Mouse (Mus musculus) erythroblast, adult 5-6 weeks (primary cell): ENCODE measurements around the gene Tsen2. TPM values are rescaled to one million over a fixed set of nuclear protein-coding genes. Genes with fewer than 3 reads are reported as not detected.

Source experiments
- ATAC-seq: replicated peaks from 2 replicates; pipeline ENCODE4 v1.8.0; 2016; ENCODE audit warnings: moderate number of reproducible peaks, mild to moderate bottlenecking, moderate TSS enrichment, inconsistent platforms; ENCODE audit not compliant: poor library complexity, low FRiP score, severe bottlenecking
- total RNA-seq, 2 experiments: library from RNA; stranded (forward) in 1 of 2; stranded (reverse) in 1 of 2; fragments of 150-400 nt in 1 of 2; fragments of 200-764, 138-1000 nt in 1 of 2; gene quantifications; 2 replicates each; pipeline versions ENCODE4 v1.2.3 to v1.2.4; 2015 to 2017; ENCODE audit warnings: low replicate concordance in 2 of 2

Gene Tsen2
- total RNA-seq, 2 experiments from 2014 or later: 1.3 to 2.9 TPM

GRCm38 (mm10) chr6:115536169-115536568 lies 8.3 kb upstream of the Tsen2 start:
- no peak for ATAC-seq

DNA sequence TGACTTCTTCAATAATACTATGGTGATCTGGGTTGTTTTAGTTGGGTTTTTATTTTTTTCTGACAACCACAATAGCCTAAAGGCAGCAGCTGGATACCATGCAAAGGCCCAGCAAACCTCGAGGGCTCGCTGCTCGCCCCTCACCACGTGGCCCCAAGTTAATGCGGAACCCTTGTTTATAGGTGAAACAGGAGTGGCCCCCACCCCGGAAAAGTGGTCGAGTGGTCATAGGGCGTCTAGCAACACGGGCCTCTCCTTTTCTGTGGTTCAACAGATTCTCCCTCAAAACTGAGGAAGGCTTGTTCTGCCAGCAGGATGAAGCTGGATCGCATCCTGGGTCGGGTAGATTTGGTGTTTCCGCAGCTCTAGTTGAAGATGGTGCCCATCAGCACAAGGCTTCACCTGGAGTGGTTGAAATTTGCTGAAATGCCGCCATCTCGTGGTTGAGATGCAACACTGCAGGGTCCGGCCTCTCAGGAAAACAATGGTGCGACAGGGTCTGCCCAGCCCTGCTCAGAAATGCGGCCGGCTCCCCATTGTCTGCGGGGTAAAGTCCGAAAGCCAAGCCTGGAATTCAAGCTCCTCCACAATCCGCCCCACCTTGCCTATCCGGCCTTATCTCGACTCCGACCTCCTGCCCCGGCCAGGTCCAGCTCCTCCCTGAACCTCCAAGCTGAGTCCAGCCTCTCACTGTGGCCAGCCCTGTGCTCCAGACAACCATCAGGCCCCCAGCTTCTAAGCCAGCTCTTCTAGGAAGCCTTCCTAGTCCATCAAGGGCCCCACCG lies 5.6 kb upstream of the Tsen2 start:
- ATAC-seq: peak; percentile 67; the same call in 1 of the 2 replicates

GRCm38 (mm10) chr6:115541676-115542275 lies 2.7 kb upstream of the Tsen2 start:
- ATAC-seq: no peak

DNA sequence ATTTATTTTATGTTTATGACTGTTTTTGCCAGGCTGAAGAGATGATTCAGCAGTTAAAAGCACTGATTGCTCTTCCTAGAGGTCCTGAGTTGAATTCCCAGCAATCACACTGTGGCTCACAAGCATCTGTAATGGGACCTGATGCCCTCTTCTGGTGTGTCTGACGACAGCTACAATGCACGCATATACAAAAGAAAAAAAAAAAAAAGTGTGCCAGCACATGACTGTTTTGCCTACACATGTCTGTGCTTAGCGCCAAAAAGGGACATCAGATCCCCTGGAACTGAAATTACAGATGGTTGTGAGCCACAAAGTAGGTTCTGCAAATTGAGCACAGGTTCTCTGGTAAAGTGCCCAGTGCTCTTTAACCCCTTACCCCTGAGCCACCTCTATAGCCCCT lies 2.1 kb upstream of the Tsen2 start:
- no peak for ATAC-seq

DNA sequence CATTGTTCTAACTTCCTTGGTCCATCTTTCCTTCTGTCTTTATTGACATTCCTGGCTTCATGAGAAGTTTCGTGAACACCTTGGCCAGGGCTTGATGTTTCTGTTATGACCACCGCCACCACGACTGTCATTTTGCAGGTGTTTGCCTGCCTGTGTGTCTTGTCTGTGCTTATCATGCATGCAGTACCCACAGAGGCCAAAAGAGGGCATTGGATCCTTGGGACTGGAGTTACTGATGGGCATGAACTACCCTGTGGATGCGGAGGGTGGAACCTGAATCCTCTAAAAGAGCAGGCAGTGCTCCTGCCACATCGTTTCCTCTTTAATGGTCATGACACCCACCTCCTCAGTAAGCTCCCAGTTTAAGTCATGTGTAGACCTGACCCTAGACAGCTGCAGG lies 1.8 kb downstream of the Tsen2 start:
- 0 out of 2 replicates have a peak, but pooled peaks have one; percentile 48 for ATAC-seq

DNA sequence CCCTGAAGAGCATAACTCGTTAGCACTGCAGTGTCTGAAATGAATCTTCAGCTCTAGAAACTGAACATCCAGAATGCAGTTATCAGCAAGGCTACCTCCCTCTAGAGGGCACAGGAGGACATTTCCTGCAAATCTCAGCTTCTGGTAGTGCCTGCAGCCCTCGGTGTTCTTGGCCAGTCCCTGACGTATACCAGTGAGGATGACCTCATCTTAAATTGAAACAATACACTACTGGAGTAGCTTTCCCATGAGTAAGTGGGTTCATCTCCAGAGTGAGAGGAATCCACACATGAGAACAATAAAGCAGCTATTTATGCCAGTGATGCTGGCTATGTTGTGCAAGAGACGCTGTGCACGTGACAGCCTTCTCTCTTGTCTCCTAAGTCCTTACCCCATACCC lies 11.0 kb downstream of the Tsen2 start:
- no peak for ATAC-seq

- ATAC-seq: no peak
Observed at GRCm38 (mm10) chr6:115558176-115558575, 13.7 kb downstream of the Tsen2 start.

DNA sequence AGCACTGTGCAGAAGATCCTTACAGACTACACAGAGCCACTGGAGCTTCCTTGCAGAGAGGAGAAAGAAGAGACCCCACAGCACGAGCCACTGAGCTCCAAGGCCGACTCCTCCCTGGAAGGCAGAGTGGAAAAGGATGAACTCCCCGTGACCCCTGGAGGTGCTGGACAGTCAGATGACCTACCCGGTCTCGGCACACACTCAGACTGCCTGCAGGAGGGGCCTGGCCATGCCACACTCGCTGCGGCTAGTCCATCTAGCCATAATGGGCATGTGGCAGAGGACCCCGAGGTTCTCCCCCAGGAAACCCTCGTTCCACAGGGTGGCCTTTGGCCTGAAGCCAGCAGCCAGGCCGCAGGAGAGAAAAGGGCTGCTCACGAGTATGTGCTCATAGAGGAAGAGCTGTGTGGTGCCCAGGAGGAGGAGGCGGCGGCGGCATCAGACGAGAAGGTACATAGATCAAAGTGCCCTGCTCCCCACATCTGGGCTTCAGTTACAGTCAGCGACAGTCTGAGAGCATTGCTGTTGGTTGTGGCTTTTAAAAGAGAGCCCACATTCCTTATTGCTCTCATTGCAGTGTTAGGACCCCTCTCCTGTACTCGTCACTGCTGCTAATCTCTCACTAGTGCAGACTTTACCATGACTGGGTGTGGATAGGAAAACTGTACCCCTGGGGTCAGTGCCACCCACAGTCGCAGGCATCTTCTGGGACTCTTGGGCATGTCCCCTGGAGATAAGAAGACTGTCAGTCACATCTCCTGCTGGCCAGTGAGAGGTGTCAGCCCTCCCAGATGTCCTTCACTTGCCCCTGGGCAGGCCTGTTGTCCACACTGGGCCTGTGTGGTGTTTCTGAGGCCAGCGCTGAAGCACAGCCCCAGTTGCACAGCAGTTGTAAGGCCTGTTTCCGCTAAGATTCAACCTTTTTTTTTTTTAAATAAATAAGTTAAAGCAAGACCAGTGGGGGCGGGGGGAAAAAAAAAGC lies 15.5 kb downstream of the Tsen2 start:
- ATAC-seq: no peak

GRCm38 (mm10) chr6:115565479-115566045 lies 21.1 kb downstream of the Tsen2 start:
- ATAC-seq: no peak

DNA sequence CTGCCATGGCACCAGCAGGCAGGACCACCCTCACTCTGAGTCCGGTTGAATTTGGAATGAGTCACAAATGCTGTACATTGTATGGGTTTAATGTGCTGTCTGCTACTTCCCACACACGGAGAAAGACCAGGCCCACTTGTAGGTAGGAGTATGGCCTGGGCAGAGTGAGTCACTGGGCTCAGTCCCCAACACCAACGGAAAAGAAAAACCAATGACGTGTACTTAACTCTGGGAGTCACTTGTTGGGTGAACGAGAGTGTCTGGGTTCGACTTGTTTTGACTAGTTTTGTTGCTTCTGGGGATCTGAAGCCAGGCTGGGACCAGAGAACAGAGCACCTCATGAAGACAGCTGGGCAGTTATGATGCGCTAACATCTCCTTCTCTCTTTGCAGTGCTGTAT lies 29.7 kb downstream of the Tsen2 start:
- no peak for ATAC-seq

DNA sequence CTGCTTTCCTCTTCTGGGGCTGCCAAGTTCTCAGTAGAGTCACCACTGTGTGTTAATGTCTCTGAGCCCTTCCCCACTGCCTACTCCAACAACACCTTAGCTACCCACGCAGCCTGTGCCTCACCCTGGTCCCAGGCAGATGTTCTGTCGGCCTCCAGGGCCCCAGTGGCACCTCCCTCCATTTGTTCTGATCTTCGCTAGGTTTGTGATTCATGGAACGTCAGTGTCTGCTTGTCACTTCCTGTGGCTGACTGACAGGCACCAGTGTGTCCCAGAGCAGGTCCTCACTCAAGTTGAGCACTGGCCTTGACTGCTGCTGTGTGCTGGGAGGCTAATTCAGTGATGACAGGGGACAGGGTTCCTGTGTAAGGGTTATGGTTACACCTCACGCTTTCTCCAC lies 32.9 kb downstream of the Tsen2 start:
- ATAC-seq: no peak

DNA sequence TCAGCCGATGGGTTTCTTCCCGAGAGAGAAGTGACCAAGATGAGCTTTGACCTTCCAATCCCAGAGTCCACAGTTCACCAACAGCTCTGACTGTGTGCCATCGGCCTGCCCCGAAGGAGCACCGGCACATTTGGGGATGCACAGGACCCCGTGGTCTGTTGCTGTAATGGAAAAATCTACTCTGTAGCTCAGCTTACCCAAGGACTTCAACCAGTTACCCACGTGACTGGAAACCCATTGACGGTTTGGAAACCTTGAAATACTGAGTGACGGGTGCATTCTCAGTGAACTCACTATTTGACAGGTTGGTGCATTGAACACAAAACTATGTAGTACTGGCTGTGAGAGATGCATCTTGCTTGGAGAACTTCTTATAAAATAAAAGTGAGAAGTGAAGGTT lies 33.5 kb downstream of the Tsen2 start:
- no peak for ATAC-seq

DNA sequence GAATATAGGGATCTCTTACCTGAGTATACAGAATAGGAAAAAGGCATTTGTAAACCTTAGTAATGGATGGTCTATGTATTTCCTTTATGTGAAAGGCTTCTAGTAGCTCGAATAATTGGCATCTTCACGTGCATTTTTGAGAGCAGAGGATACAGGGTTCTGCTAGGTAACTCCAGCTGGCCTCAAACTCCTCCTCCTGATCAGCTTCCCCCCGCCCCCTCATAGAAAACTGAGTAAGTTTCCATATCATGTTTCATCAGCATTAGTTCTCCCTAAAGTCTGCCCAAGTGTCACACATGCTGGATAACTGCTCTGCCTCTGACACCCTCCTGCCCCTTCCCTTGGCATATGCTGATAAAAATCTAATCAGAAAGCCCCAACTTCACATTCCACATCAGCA lies 36.3 kb downstream of the Tsen2 start:
- ATAC-seq: no peak

DNA sequence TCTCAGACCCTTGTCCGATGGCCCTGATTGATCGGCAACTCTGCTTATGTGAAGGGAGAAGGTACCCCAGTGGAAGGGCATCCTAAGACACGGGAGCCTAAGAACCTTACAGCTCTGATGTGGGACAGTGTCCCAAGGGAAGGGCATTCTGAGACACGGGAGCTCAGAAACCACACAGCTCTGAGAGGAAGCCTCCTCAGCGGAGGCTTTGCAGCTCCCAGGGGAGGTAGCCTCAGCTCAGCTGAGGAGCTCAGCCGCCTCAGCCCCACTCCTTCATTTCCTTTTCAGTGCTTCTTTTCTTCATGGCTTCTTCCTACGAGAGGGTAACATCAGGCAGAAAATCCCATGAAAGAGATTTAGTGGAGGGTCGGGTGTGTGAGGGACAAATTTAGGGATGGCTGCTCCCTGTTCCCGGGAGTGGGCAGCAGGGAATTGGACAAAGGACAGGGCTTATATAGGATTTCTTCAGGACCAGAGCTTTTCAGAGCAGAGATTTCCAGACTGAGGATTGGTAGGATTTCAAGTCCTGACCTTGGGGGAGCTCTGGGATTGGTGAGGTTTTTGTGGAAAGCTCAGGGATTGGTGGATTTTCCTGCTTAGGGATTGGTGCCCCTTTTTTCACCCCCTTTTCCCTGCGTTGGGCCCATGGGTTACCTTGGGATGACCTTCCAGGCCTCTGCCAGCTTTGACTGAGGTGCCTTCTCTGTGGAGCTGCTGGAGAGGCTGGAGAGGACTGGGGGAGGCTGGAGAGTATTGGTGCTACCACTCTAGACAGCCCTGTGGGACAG lies 38.1 kb downstream of the Tsen2 start:
- ATAC-seq: no peak

GRCm38 (mm10) chr6:115583430-115584125 lies 39.1 kb downstream of the Tsen2 start:
- ATAC-seq: no peak

DNA sequence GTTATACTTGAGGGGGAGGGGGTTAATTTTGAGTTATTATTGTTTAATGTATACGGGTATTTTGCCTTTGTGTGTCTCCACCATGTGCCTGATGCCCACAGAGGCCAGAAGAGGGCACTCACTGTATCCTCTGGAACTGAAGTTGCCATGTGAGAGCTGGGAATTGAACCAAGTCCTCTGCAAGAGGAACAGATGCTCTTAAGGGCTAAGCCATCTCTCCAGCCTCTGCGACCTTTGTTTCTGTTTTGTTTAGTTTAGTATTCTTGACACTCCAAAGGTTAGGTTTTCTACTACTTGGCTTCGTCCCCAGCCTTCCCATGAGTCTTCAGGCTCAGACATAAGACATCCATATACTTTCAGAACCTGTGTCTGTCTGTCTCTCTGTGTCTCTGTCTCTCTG lies 39.7 kb downstream of the Tsen2 start:
- no peak for ATAC-seq

- no peak for ATAC-seq
Observed at GRCm38 (mm10) chr6:115586321-115586720, 41.9 kb downstream of the Tsen2 start.

DNA sequence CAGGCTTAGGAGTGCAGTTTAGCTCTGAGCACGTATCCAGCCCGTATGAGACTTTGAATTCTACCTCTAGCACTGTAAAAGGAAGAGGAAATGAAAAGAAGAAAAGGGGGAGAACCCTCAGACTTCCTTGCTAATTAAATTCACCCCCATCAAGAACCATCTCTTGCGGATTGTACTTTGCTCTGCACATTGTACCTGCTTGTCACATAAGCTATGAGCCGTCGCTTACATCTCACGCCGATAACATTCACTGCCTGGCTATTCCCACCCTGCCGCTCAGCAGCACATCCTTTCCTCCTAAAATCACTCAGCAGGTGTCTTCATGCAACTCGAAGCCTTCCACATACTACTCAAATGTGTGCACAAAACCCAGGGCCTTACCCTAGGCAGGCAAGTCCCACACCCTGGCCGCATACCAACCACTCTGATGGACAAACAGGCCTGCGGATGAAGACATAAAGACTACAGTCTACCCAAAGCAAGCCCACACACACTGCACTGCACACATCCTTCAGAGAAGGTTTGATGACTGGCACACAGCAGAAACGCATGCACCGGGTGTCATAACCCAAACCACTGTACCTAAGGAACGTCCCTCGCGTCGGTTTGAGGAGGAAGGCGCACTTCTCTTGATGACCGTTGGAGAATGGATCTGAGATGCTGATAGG lies 47.4 kb downstream of the Tsen2 start:
- no peak for ATAC-seq
